Mouse (Mus musculus) left cerebral cortex, adult 2 months (tissue): ENCODE measurements at regions not wholly inside any gene's neighbourhood (a gene's known extent, or its start where the extent isn't known, plus 50 kb on each side); places are given as distances from the start of the nearest gene placed in this dataset.

Experiments used
- DNase-seq, 2 experiments: peaks; one replicate each; pipeline ENCODE4 v3.0.0; 2021 to 2022; ENCODE audit warnings: low spot score in 2 of 2, mixed read lengths in 1 of 2; ENCODE audit errors: extremely low spot score in 1 of 2
- H3K27ac ChIP-seq: fragments of 200-600 bp; 2 replicates; pipeline ENCODE4 v1.8.1; 2022
- H3K4me3 ChIP-seq: fragments of 200-600 bp; 2 replicates; pipeline ENCODE4 v1.8.1; 2022
- CTCF ChIP-seq: fragments of 200-600 bp; IDR thresholded peaks from 2 replicates; pipeline ENCODE4 v1.8.1; 2022; ENCODE audit warnings: antibody characterized with exemption, mild to moderate bottlenecking, moderate library complexity
- intact Hi-C: fragments of 180-260 bp; cut with DNase I; formaldehyde crosslinking; loops from one replicate; pipeline ENCODE4 v1.15.1; 2025

DNA sequence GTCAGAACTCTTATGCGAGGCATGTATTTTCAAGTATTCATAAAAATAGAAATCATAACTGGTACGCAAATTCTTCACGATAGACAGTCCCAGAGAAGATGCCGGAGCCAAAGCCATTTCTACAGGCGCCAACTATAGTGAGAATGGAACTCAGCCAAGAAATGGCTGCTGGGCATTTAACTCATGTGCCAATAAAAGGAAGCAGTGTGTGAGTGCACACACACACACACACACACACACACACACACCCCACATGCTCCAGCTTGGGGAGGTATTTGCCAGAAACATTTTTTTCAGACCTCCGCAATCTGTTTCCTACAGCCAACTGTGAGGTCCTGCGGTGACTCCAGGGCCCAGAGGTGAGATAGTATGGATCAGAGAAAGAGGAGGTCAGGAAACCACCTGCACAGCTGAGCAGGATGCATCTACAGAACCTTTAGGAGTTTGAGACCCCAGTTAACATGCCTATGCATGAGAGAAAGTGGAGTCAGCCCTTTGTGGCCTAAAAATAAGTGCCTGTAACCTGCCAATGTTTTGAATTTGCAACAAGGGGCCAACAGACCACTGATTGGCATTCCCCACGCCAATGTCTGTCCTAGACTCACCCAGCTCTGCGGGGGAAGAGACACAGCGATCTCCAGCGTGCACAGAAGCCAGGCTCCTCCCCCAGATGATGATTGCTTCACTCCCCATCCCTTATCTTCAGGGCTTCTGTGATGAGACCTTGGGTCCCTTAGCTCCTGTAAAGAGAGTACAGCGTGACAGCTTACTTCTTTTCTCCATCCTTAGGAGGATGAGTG lies 262.1 kb upstream of the Sp8 start:
- H3K27ac ChIP-seq = no peak overlapping the region
- no peak overlapping the region for H3K4me3 ChIP-seq
- TF ChIP-seq CTCF = no peak
- intact Hi-C loops = no loop called here
- no peak for DNase-seq

DNA sequence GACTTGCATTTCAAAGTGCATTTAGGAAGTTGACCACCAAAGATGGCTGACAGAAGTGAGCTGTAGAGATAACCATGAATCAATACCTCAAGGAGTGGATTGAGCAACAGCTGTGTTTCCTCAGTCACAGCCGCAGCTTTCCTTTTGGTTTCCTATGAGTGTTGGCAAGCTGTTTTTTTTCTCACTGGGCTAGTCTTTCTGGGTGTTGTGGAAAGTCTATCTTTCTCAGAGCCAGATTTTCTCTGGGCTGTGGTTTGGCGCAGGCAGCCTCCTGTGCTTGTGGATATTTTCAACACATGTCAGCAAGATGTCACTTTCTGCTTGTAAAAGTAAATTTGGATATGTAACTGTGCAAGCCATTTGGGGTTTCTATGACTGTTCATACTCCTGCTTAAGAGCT lies 268.6 kb upstream of the Sp4 start:
- H3K27ac ChIP-seq = no peak overlapping the region
- no peak for TF ChIP-seq CTCF
- no peak for DNase-seq
- intact Hi-C loops = no loop called here
- no peak overlapping the region for H3K4me3 ChIP-seq

DNA sequence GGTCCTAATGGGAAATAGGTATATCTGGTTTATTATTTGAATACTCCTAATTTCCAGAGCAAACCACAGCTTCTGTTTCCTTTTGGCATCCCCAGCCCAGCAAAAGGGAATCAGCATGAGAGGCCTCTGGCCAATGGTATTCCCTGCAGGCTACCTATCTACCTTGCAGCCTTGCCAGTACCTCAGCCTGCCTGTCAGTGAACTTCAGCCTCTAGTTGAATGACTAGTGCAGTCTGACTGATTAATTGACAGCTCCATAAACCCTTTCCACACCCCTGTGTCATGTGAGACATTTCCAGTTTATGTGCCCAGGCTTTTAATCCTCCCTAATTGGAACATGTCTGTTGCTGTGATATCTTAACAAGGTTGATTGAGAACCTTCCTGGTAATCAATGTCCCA lies 265.4 kb upstream of the Sp4 start:
- Histone ChIP-seq H3K4me3 (no peak overlapping the region), H3K27ac (no peak overlapping the region)
- no peak for TF ChIP-seq CTCF
- intact Hi-C loops = no loop called here
- no peak for DNase-seq

DNA sequence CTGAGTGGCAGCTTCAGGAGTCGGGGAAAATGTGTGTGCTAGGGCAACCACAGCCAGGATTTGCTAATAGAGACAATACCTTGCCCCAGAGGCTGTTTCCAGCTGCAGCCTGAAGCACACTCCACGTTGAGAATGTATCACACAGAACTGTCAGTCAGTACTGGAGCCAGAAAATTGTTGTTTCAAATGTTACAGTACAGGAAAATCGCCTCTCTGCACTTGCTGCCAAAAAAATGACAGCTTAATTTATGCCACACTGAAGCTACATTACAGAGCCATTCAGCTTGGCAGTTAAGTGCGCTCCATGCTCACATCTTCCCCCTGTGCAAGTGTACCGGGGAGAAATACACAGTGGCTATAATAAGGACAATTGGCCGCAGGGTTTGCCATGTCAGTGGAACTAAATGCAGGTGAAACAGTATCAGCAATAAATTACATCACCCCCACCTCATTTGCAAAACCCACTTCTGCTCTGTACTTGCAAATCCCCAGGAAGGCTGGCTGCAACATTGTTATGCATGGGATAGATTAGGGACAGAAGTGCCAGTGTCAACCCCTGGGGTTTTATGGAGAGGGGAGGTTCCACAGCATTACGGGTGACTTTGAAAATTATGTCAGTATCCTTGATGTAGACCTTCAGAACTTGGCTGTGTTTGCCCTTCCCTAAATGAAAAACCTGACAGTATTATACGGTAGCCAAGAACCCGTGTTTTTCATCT lies 263.3 kb upstream of the Sp4 start:
- Histone ChIP-seq H3K4me3 (no peak overlapping the region), H3K27ac (no peak overlapping the region)
- intact Hi-C loops = no loop called here
- no peak for TF ChIP-seq CTCF
- no peak for DNase-seq

DNA sequence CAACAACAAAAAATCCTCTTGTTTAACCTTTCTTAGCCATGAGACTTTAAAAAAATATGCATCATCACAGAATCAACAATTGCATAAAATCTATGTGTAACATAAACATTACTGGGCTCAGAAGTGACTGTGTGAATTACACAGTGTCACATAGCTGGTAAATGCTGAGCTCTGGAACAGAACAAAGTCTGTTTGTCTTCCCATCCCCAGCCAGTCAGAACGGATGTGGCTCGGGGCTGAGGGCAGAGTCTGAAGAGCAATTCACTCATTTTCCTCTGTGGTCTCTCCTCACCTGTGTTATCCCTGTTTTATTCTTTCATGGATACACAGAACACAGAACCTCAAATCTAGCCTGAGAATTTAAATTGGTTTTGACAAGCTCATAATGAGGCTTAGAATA lies 261.0 kb upstream of the Sp4 start:
- intact Hi-C loops = no loop called here
- DNase-seq = no peak
- no peak overlapping the region for H3K4me3 ChIP-seq
- H3K27ac ChIP-seq = no peak overlapping the region
- TF ChIP-seq CTCF = no peak

DNA sequence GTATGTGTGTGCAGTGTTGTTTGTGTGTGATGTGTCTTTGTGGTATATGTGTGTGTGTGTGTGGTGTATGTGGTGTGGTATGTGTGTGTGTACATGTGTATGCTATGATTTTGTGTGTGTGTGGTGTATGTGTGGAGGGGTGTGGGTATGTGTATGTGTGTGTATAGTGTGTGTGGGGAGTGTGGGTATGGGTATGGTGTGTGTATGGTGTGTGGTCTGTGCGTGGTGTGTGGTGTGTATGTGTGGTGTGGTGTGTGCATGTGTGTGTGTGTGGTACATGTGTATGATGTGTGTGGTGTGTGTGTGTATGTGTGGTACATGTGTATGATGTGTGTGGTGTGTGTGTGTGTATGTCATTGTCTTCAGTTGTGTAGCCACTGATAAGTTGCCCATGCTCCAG lies 247.8 kb upstream of the Sp4 start:
- Histone ChIP-seq H3K27ac (no peak overlapping the region), H3K4me3 (no peak overlapping the region)
- intact Hi-C loops = no loop called here
- TF ChIP-seq CTCF = no peak
- DNase-seq = no peak

DNA sequence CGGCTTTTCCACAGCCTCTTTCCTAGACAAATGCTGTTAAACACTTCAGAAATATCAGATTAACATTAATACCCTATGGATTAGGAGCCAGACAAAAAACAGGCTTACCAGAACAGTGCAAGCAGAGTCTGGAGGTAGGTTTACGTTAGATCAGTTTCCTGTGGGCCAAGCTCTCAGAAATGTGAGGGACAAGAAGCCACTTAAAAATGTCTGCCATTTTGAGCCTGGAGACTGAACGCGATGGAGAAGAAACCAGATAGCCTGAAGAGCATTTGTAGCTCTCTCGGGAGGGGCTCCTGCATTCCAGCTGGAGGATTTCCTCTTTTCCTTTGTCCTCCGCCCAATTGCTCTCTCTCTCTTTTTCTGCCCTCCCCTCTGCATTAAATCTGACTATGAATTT lies 239.1 kb upstream of the Sp4 start:
- no peak for DNase-seq
- intact Hi-C loops = no loop called here
- no peak for TF ChIP-seq CTCF

DNA sequence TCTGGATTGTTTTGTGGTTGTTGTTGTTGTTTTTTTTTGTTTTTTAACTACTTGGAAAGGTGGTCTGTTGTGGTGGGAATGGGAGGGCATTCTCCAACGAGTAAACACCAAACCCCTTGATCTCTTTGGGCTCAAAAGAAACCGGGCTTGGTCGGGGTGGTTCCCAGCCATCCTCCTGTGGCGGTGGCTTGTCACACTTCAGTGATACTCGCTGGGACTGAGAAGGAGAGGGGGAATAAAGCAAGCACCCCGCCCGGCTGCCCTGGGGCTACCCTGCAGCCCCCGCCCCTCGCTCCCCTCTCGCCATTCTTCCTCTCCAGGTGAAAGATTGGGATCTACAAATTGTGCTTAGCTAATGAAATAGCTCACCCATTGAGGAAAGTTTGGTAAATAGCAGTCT lies 229.3 kb upstream of the Sp4 start:
- Histone ChIP-seq H3K4me3 (no peak overlapping the region), H3K27ac (no peak overlapping the region)
- no peak for DNase-seq
- no peak for TF ChIP-seq CTCF
- intact Hi-C loops = no loop called here

More for the DNA sequence above, 239.1 kb upstream of the Sp4 start:
- H3K27ac ChIP-seq = no peak overlapping the region
- no peak overlapping the region for H3K4me3 ChIP-seq

DNA sequence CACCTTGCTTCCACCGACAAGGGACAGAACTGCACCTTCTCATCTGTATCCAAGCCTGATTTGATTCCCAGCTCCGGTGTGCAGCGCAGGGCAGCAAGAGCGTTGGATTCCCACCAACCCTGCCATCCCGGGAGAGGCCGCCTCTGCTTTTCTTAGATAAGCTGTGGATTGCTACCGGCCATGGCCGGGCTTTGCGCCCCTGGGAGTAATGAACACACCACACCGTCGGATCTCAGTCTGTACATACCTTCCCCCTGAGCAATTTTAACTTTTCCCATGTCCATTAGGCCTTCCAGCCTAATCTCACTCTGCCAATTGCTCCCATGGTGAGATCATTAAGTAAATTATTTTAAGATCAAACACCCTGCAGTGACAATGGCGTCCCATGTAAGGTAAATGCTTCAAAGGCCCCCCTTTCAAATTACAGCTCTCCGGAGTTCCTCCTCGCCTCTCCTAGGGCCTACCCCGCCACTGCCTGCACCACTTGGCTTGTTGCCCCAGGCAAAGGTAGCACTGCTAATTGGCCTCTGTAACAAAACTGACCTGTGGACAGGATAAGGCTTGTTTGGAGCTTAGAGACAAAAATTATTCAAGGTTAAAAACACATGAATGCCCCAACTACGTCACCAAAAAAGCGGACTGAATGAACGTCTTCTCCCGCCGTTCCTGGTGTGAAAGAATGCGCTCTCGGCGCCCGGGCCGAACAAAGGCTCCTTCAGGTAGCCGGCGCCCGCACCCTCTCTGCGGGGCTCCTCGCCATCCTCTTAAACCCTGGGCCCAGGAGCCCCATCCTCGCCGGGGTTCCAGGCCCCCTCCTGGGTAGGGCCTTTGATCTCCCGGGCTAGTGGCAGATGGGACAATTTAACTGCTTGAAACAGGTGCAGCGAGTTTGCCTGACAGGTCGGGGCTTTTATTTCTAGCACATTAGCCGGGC lies 228.5 kb upstream of the Sp4 start:
- Histone ChIP-seq H3K4me3 (no peak overlapping the region), H3K27ac (no peak overlapping the region)
- intact Hi-C loops = no loop called here
- DNase-seq = no peak
- no peak for TF ChIP-seq CTCF

DNA sequence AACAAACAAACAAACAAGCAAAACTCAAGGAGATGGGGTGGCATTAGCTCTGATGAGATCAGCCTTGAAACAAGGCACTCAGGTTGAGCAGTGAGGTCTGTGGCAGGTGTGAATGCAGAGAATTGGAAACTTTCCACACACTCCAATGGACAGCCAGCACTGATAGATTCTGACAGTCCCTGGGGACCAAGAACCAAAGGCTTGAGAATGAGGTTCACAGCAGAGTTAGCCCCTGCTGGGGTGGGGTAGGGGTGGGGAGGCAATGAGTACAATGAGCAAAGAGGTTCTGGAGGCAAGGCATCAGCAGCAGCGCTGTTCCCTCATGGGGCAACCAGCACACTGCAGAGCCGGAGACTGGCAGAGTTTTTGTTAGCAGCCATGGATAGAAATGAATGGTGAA lies 220.5 kb upstream of the Sp4 start:
- no peak for DNase-seq
- Histone ChIP-seq H3K4me3 (no peak overlapping the region), H3K27ac (no peak overlapping the region)
- no peak for TF ChIP-seq CTCF
- intact Hi-C loops = no loop called here

DNA sequence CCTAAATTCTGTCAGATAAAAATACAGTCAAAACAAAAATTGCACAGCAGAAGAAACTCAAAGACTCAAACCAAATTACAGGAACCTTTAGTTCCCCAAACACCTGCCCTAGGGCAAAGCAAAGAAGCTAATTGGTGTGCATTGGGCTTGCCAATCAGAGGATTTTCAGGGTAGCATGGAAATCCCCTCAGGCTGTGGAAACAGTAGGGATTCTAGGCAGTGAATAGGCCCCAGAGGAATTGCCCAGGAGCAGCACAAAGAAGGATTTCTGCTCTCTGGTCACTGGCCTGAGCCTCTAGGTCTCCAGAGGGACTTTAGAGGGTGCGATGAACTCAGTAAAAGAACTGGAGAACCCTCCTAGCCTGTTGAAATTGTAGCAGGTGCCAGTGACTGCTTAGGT lies 220.1 kb upstream of the Sp4 start:
- no peak for TF ChIP-seq CTCF
- Histone ChIP-seq H3K4me3 (no peak overlapping the region), H3K27ac (no peak overlapping the region)
- no peak for DNase-seq
- intact Hi-C loops = no loop called here

DNA sequence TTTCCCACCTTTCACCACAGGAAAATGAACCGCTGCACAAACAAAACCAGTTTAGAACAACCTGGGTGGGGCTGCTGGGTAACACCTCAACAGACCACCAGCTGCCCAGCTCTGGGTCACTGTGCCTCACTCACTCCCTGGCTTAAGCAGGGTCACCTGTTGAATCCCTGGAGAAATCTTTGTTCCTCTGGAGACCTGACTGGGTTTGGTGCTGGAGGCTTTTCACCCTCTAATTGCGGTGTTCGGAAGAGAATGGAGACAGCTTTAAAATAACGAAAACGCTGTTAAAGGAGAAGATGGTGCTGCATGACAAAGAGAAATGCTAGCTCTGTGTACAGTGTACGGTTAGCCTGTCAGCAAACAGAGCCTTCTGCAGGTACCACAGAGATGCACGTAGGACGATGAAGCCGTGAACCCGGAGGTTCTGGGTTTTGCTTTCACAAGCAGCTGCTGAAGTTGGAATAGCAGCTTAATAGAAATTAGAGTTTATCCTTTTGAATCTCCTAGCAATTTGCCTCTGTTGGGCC lies 218.6 kb upstream of the Sp4 start:
- intact Hi-C loops = no loop called here
- TF ChIP-seq CTCF = no peak
- Histone ChIP-seq H3K4me3 (no peak overlapping the region), H3K27ac (no peak overlapping the region)
- no peak for DNase-seq
